Mouse (Mus musculus) monocyte, adult 2 months (primary cell): ENCODE measurements around the gene Sept1.
A peak's percentile ranks its signal among the peaks of the same experiment; 100 is the strongest.
"Not testable (repeated sequence)": the region's sequence is repeated elsewhere in the genome, so short reads cannot be mapped to it uniquely, and the experiment has no call there.

ENCODE experiments used
- DNase-seq, 2 experiments: peaks; one replicate each; pipeline ENCODE4 v3.0.0; 2022; ENCODE audit warnings: low spot score in 2 of 2, low read depth in 1 of 2

The Sept1 gene

GRCm38 (mm10) chr7:127253821-127254769 lies 21.2 kb upstream of the Sept1 start:
- DNase-seq = peak; percentile 86 to 87

GRCm38 (mm10) chr7:127253341-127253740 lies 20.4 kb upstream of the Sept1 start:
- no peak for DNase-seq

GRCm38 (mm10) chr7:127252414-127252813 lies 19.5 kb upstream of the Sept1 start:
- no peak for DNase-seq

- not testable (repeated sequence) for DNase-seq
Observed at GRCm38 (mm10) chr7:127250511-127250910, 17.6 kb upstream of the Sept1 start.

- DNase-seq = no peak
Observed at GRCm38 (mm10) chr7:127244658-127245510, 12.0 kb upstream of the Sept1 start.

GRCm38 (mm10) chr7:127243870-127244657 lies 11.1 kb upstream of the Sept1 start, which contains the start of gene Zfp771:
Gene Zfp771, plus strand, starts transcription at chr7:127244274.
- peak; percentile 66 to 77 for DNase-seq

- no peak for DNase-seq
Observed at GRCm38 (mm10) chr7:127243361-127243867, 10.5 kb upstream of the Sept1 start.

- DNase-seq = no peak
Observed at GRCm38 (mm10) chr7:127234777-127235176, 1.8 kb upstream of the Sept1 start.

GRCm38 (mm10) chr7:127233765-127234164 lies 835 bp upstream of the Sept1 start:
- no peak for DNase-seq

GRCm38 (mm10) chr7:127233368-127233749 lies 429 bp upstream of the Sept1 start:
- no peak for DNase-seq

- DNase-seq = no peak
Observed at GRCm38 (mm10) chr7:127231826-127232621, 906 bp downstream of the Sept1 start.

- DNase-seq = no peak
Observed at GRCm38 (mm10) chr7:127231376-127231775, 1.6 kb downstream of the Sept1 start.

- DNase-seq = peak in 1 of 2 experiments; percentile 62
Observed at GRCm38 (mm10) chr7:127228615-127229303, 4.2 kb downstream of the Sept1 start.

- DNase-seq = no peak
Observed at GRCm38 (mm10) chr7:127225147-127225995, 7.6 kb downstream of the Sept1 start.

GRCm38 (mm10) chr7:127224616-127225015 lies 8.3 kb downstream of the Sept1 start:
- DNase-seq = no peak

GRCm38 (mm10) chr7:127223515-127224478 lies 9.1 kb downstream of the Sept1 start:
- DNase-seq = no peak

- DNase-seq = no peak
Observed at GRCm38 (mm10) chr7:127223106-127223505, 9.8 kb downstream of the Sept1 start.
